Mouse (Mus musculus) spleen, adult 2 months (tissue): ENCODE measurements around the gene Rab4a.

Experiments used
- CTCF ChIP-seq: fragments of 200-500 bp; IDR thresholded peaks from 2 replicates; pipeline ENCODE4 v1.5.1; 2011; ENCODE audit warnings: mild to moderate bottlenecking, inconsistent platforms; ENCODE audit not compliant: insufficient read depth, insufficient read length, insufficient replicate concordance; ENCODE audit errors: extremely low read depth
- POLR2A ChIP-seq: fragments of 200-500 bp; IDR thresholded peaks from 2 replicates; pipeline ENCODE4 v1.6.1; 2011; ENCODE audit warnings: low read depth, low read length, inconsistent platforms

DNA sequence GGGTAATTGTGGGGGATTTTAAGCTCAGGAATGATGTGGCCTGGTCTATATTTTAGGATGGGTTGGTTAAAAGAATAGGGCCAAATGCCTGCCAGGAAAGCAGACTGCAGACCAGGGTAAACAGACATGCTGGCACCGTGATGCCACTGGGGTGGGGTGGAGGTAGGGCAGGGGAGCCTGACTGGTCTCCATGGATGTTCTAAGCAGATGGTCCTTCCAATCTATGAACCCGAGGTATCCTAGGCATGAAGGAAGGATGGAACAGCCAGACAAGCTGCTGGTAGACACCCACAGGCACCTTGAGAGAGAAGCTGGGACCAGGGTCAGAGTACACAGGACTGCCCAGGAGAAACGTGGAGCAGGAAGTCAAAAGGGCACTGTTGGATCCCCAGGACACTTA is 41.8 kb downstream of the Rab4a start:
- TF ChIP-seq CTCF (no peak), POLR2A (no peak)
